Mouse (Mus musculus) brain, embryonic 14.5 days (tissue): ENCODE data around the gene Lsm7.

Source experiments
- CTCF ChIP-seq: fragments of 200-500 bp; IDR thresholded peaks from 2 replicates; pipeline ENCODE4 v1.5.1; 2012; ENCODE audit warnings: inconsistent platforms, mild to moderate bottlenecking, moderate library complexity, borderline replicate concordance; ENCODE audit not compliant: insufficient read depth, insufficient read length; ENCODE audit errors: extremely low read depth
- POLR2A ChIP-seq: fragments of 200-500 bp; IDR thresholded peaks from 2 replicates; pipeline ENCODE4 v1.6.1; 2012; ENCODE audit warnings: mild to moderate bottlenecking, inconsistent platforms, borderline replicate concordance; ENCODE audit not compliant: poor library complexity, insufficient read depth, insufficient read length, severe bottlenecking; ENCODE audit errors: extremely low read depth

DNA sequence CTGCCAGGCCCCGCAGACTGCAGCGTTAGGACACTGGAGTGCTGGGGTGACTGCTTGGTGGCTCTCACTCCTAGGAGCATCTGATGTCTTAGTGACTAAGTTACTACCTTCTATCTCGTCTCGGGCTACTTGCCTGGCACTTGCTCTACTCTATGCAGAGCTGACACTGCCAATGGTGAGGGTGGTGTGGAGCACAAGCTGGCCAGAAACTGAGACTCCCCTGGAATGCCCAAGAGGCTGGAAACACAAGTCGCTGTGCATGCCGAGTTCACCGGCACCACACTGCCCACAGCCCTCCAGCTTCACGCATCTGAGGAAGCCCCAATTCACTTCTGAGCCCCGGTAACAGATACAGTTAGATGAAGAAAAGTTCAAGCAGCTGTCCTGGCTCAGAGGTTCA lies 19.0 kb upstream of the Lsm7 start:
- TF ChIP-seq CTCF (no peak), POLR2A (no peak)
